Mouse (Mus musculus): ENCODE data around the gene Ddx18.

Ddx18 gene

GRCm38 (mm10) chr1:121527600-121528398 lies 40.0 kb downstream of the Ddx18 start:
- DNase-seq (ENCODE audit: low read depth), result no peak

- DNase-seq (ENCODE audit: low read depth), result no peak
Measured at GRCm38 (mm10) chr1:121527061-121527460, 40.7 kb downstream of the Ddx18 start.

- no peak for DNase-seq (ENCODE audit: low read depth)
Measured at GRCm38 (mm10) chr1:121518609-121519008, 49.2 kb downstream of the Ddx18 start.

- DNase-seq (ENCODE audit: low read depth), result no peak
Measured at GRCm38 (mm10) chr1:121511966-121512365, 55.8 kb downstream of the Ddx18 start.

GRCm38 (mm10) chr1:121511186-121511585 lies 56.6 kb downstream of the Ddx18 start:
- no peak for DNase-seq (ENCODE audit: low read depth)

- no peak for DNase-seq (ENCODE audit: low read depth)
Measured at GRCm38 (mm10) chr1:121510420-121511140, 57.2 kb downstream of the Ddx18 start.

GRCm38 (mm10) chr1:121508729-121509128 lies 59.1 kb downstream of the Ddx18 start:
- no peak for DNase-seq (ENCODE audit: low read depth)
